Mouse (Mus musculus): ENCODE data around the gene Hjurp. TPM values are rescaled to one million over a fixed set of nuclear protein-coding genes. Genes with fewer than 3 reads are reported as not detected.
A peak's percentile ranks its signal among the peaks of the same experiment; 100 is the strongest.

Hjurp gene
- polyA plus RNA-seq, 1 experiment from 2014 or later, result 169 TPM

GRCm38 (mm10) chr1:88291409-88292005, 14.1 kb upstream of the Hjurp start:
- Histone ChIP-seq H3K27me3 (ENCODE audit: insufficient read depth, poor library complexity, severe bottlenecking) (no peaks in the 10 kb centered on the region), H3K9me3 (peaks cover 76% of the 10 kb centered on the region), H3K4me3 (no peak overlapping the region), H3K27ac (no peak overlapping the region), H3K36me3 (no peaks in the 10 kb centered on the region), H3K4me1 (replicated peaks) (no peaks in the 10 kb centered on the region)
- 64% methylated on average over 3 of the region's 3 CpGs for WGBS
- DNase-seq (ENCODE audit: low spot score), result peak; percentile 4

GRCm38 (mm10) chr1:88290511-88290910, 13.1 kb upstream of the Hjurp start:
- H3K27me3 ChIP-seq (ENCODE audit: insufficient read depth, poor library complexity, severe bottlenecking), result no peaks in the 10 kb centered on the region

GRCm38 (mm10) chr1:88289917-88290316, 12.5 kb upstream of the Hjurp start:
- Histone ChIP-seq H3K27ac (no peak overlapping the region), H3K4me3 (no peak overlapping the region), H3K36me3 (no peaks in the 10 kb centered on the region), H3K4me1 (replicated peaks) (no peaks in the 10 kb centered on the region), H3K27me3 (ENCODE audit: insufficient read depth, poor library complexity, severe bottlenecking) (no peaks in the 10 kb centered on the region), H3K9me3 (peaks cover 79% of the 10 kb centered on the region)
- peak; percentile 54 for DNase-seq (ENCODE audit: low spot score)
- WGBS, result 43% methylated on average over 4 of the region's 4 CpGs

More at GRCm38 (mm10) chr1:88290511-88290910, 13.1 kb upstream of the Hjurp start:
- Histone ChIP-seq H3K27ac (no peak overlapping the region), H3K36me3 (no peaks in the 10 kb centered on the region), H3K4me1 (replicated peaks) (no peaks in the 10 kb centered on the region), H3K9me3 (peaks cover 76% of the 10 kb centered on the region), H3K4me3 (no peak overlapping the region)
- WGBS, result 71% methylated on average over 1 of the region's 1 CpGs
- no peak for DNase-seq (ENCODE audit: low spot score)

- Histone ChIP-seq H3K27me3 (ENCODE audit: insufficient read depth, poor library complexity, severe bottlenecking) (no peaks in the 10 kb centered on the region), H3K4me1 (replicated peaks) (no peaks in the 10 kb centered on the region), H3K4me3 (no peak overlapping the region), H3K36me3 (no peaks in the 10 kb centered on the region), H3K27ac (no peak overlapping the region), H3K9me3 (peaks cover 81% of the 10 kb centered on the region)
- WGBS, result 44% methylated on average over 2 of the region's 2 CpGs
- DNase-seq (ENCODE audit: low spot score), result no peak
Measured at GRCm38 (mm10) chr1:88289152-88289551, 11.7 kb upstream of the Hjurp start.

- H3K27me3 ChIP-seq (ENCODE audit: insufficient read depth, poor library complexity, severe bottlenecking), result no peaks in the 10 kb centered on the region
- no peak overlapping the region for H3K27ac ChIP-seq
- no peaks in the 10 kb centered on the region for H3K36me3 ChIP-seq
- no peak for DNase-seq (ENCODE audit: low spot score)
- no peak overlapping the region for H3K4me3 ChIP-seq
- no peaks in the 10 kb centered on the region for H3K4me1 ChIP-seq (replicated peaks)
- peaks cover 84% of the 10 kb centered on the region for H3K9me3 ChIP-seq
- 76% methylated on average over 3 of the region's 3 CpGs for WGBS
Measured at GRCm38 (mm10) chr1:88288789-88289127, 11.3 kb upstream of the Hjurp start.

GRCm38 (mm10) chr1:88288056-88288788, 10.8 kb upstream of the Hjurp start:
- no peaks in the 10 kb centered on the region for H3K27me3 ChIP-seq (ENCODE audit: insufficient read depth, poor library complexity, severe bottlenecking)
- H3K36me3 ChIP-seq, result no peaks in the 10 kb centered on the region
- 41% methylated on average over 3 of the region's 3 CpGs for WGBS
- H3K9me3 ChIP-seq, result peaks cover 90% of the 10 kb centered on the region
- no peak overlapping the region for H3K4me3 ChIP-seq
- DNase-seq (ENCODE audit: low spot score), result no peak
- no peak overlapping the region for H3K27ac ChIP-seq
- H3K4me1 ChIP-seq (replicated peaks), result no peaks in the 10 kb centered on the region

GRCm38 (mm10) chr1:88287697-88287980, 10.2 kb upstream of the Hjurp start:
- Histone ChIP-seq H3K27ac (no peak overlapping the region), H3K4me1 (replicated peaks) (no peaks in the 10 kb centered on the region), H3K27me3 (ENCODE audit: insufficient read depth, poor library complexity, severe bottlenecking) (no peaks in the 10 kb centered on the region), H3K4me3 (no peak overlapping the region), H3K36me3 (no peaks in the 10 kb centered on the region), H3K9me3 (peaks cover 95% of the 10 kb centered on the region)
- WGBS, result 42% methylated on average over 5 of the region's 5 CpGs
- DNase-seq (ENCODE audit: low spot score), result peak; percentile 71

GRCm38 (mm10) chr1:88286887-88287696, 9.7 kb upstream of the Hjurp start:
- 75% methylated on average over 13 of the region's 13 CpGs for WGBS
- Histone ChIP-seq H3K9me3 (peaks cover 97% of the 10 kb centered on the region), H3K27me3 (ENCODE audit: insufficient read depth, poor library complexity, severe bottlenecking) (no peaks in the 10 kb centered on the region), H3K4me1 (replicated peaks) (no peaks in the 10 kb centered on the region), H3K4me3 (no peak overlapping the region), H3K36me3 (no peaks in the 10 kb centered on the region), H3K27ac (no peak overlapping the region)
- DNase-seq (ENCODE audit: low spot score), result no peak

GRCm38 (mm10) chr1:88286136-88286845, 8.9 kb upstream of the Hjurp start:
- 82% methylated on average over 15 of the region's 15 CpGs for WGBS

GRCm38 (mm10) chr1:88285652-88286051, 8.2 kb upstream of the Hjurp start:
- H3K9me3 ChIP-seq, result peaks cover 92% of the 10 kb centered on the region
- H3K27me3 ChIP-seq (ENCODE audit: insufficient read depth, poor library complexity, severe bottlenecking), result no peaks in the 10 kb centered on the region
- no peak overlapping the region for H3K4me3 ChIP-seq
- WGBS, result 71% methylated on average over 5 of the region's 5 CpGs
- no peaks in the 10 kb centered on the region for H3K36me3 ChIP-seq
- DNase-seq (ENCODE audit: low spot score), result no peak
- H3K4me1 ChIP-seq (replicated peaks), result no peaks in the 10 kb centered on the region
- H3K27ac ChIP-seq, result no peak overlapping the region

More at GRCm38 (mm10) chr1:88286136-88286845, 8.9 kb upstream of the Hjurp start:
- Histone ChIP-seq H3K36me3 (no peaks in the 10 kb centered on the region), H3K9me3 (peaks cover 96% of the 10 kb centered on the region), H3K4me3 (no peak overlapping the region), H3K4me1 (replicated peaks) (no peaks in the 10 kb centered on the region), H3K27ac (no peak overlapping the region), H3K27me3 (ENCODE audit: insufficient read depth, poor library complexity, severe bottlenecking) (no peaks in the 10 kb centered on the region)
- no peak for DNase-seq (ENCODE audit: low spot score)

GRCm38 (mm10) chr1:88284946-88285320, 7.5 kb upstream of the Hjurp start:
- whole genome bisulfite sequencing, result 60% methylated on average over 7 of the region's 7 CpGs
- no peak overlapping the region for H3K27ac ChIP-seq
- H3K4me3 ChIP-seq, result no peak overlapping the region
- no peaks in the 10 kb centered on the region for H3K4me1 ChIP-seq (replicated peaks)
- no peak for DNase-seq (ENCODE audit: low spot score)
- no peaks in the 10 kb centered on the region for H3K27me3 ChIP-seq (ENCODE audit: insufficient read depth, poor library complexity, severe bottlenecking)
- peaks cover 90% of the 10 kb centered on the region for H3K9me3 ChIP-seq
- no peaks in the 10 kb centered on the region for H3K36me3 ChIP-seq

- H3K9me3 ChIP-seq, result peaks cover 88% of the 10 kb centered on the region
- DNase-seq (ENCODE audit: low spot score), result no peak
- 63% methylated on average over 10 of the region's 10 CpGs for WGBS
- H3K36me3 ChIP-seq, result no peaks in the 10 kb centered on the region
- H3K4me3 ChIP-seq, result no peak overlapping the region
- H3K27ac ChIP-seq, result no peak overlapping the region
- H3K4me1 ChIP-seq (replicated peaks), result no peaks in the 10 kb centered on the region
- H3K27me3 ChIP-seq (ENCODE audit: insufficient read depth, poor library complexity, severe bottlenecking), result no peaks in the 10 kb centered on the region
Measured at GRCm38 (mm10) chr1:88284228-88284945, 7.0 kb upstream of the Hjurp start.

Data from hindbrain, embryonic 10.5 days (tissue).